In the genomic region with DNA sequence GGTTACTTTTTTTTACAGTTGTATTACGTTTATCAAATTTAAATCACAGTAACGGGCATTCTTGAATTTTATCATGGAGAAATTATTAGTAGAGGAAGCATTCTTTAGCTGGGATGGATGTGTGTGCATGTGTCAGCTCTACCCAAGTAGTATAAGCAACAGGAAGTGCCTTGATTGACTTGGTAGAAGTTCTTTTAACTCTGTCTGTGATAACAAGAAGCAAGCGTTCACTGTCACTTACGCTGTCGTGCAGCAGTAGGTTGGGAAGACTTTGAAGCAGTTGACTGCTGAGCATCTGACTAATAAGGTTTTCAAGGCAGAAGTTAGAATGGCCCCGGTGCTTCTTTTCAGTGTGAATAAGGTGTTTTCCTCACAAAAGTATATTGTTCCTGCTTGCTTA, we compare ENCODE assay signal across 21 mouse cellular contexts.
"Had no signal": no experiment of that assay in that cellular context is flagged by ENCODE, and none has a peak within 500 bp of the region (broad histone marks: within the 10 kb centered on the region; RNA-seq: fewer than 3 reads in every experiment).

No protein-coding gene starts in this region.

- H3K27me3 ChIP-seq: kidney, embryonic 15.5 days; limb, embryonic 12.5 days; limb, embryonic 15.5 days; liver, embryonic 12.5 days; liver, embryonic 15.5 days; lung, embryonic 15.5 days; neural tube, embryonic 12.5 days; neural tube, embryonic 15.5 days had no signal

- ATAC-seq: liver, embryonic 12.5 days had no signal

- DNase-seq: kidney, adult 8-10 months; kidney, postnatal 10 days; kidney, postnatal 4 days; left cerebral cortex, postnatal 4 days; lung, adult 18-20 months; lung, postnatal 10 days; lung, postnatal 36 days; midbrain, embryonic 14.5 days; right cerebral cortex, adult 18-20 months; right cerebral cortex, postnatal 14 days; right cerebral cortex, postnatal 4 days; thymus, postnatal 36 days had no signal

- H3K4me3 ChIP-seq: kidney, embryonic 15.5 days; limb, embryonic 12.5 days; limb, embryonic 15.5 days; liver, embryonic 12.5 days; liver, embryonic 15.5 days; lung, embryonic 15.5 days; neural tube, embryonic 12.5 days; neural tube, embryonic 15.5 days had no signal

- H3K27ac ChIP-seq: kidney, embryonic 15.5 days; limb, embryonic 12.5 days; limb, embryonic 15.5 days; liver, embryonic 12.5 days; liver, embryonic 15.5 days; lung, embryonic 15.5 days; neural tube, embryonic 12.5 days; neural tube, embryonic 15.5 days; stomach, postnatal 0 days had no signal

- H3K4me1 ChIP-seq: kidney, embryonic 15.5 days; limb, embryonic 12.5 days; limb, embryonic 15.5 days; liver, embryonic 12.5 days; liver, embryonic 15.5 days; lung, embryonic 15.5 days; neural tube, embryonic 12.5 days; neural tube, embryonic 15.5 days had no signal
